Mouse (Mus musculus): ENCODE measurements at regions not wholly inside any gene's neighbourhood (a gene's known extent, or its start where the extent isn't known, plus 50 kb on each side); places are given as distances from the start of the nearest gene placed in this dataset.

DNA sequence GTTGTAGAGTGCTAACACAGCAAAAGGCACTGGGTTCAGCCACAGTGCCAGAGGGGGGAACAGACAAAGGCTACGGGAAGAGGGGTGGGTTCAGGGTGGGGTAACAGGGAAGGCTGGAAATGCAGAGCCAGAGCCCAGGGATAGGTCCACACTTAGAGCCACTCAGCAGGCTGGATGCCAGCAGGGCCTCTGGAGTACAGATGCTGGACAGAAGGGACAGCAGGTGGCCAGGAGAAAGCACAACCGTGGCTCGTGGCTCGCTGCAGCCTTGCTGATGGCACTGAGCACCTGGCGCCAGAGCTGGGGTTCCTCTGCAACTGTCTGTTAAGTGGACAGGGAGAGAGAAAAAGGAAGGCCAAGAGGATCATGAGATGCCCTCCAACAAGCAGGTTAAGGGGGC lies 174.2 kb downstream of the Mroh4 start:
- no peak overlapping the region for H3K27ac ChIP-seq (replicated peaks; ENCODE audit: low read depth, low read length)
- no peak overlapping the region for H3K4me3 ChIP-seq (ENCODE audit: insufficient read depth, low read depth, low read length)
- H3K4me1 ChIP-seq (ENCODE audit: control insufficient read depth, insufficient read depth, insufficient read length, low read length) = no peaks in the 10 kb centered on the region; the same call in 1 of the 2 replicates

DNA sequence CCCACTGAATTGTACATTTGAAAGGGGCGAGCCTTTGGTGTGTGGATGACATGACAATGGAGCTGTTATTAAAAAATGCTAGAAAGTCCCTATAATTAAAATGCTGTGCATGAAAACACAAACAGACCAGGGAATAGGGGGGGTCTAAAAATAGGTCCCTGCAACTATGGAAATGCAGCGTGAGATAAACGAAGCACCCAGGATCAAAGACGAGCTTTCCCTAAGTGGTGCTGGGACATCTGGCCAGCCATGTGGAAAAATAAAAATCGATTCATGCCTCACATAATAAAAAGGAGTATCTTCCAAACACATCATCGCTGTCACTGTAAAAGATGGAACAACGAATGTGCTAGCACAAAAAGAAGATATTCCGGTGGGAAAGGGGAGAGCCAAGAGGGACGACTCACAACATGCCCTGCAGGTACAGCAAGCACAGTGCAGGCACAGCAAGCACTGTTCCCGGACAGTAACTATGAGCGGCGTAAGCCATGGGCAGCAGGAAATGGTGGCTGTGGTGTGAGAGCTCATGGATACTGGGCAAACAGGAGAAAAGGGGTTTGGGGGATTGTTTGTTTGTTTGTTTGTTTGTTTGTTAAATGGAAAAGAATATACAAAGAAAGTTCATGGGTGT lies 176.7 kb downstream of the Mroh4 start:
- no peak overlapping the region for H3K27ac ChIP-seq (replicated peaks; ENCODE audit: low read depth, low read length)
- no peak overlapping the region for H3K4me3 ChIP-seq (ENCODE audit: insufficient read depth, low read depth, low read length)
- H3K4me1 ChIP-seq (ENCODE audit: control insufficient read depth, insufficient read depth, insufficient read length, low read length) = peaks cover 3% of the 10 kb centered on the region

DNA sequence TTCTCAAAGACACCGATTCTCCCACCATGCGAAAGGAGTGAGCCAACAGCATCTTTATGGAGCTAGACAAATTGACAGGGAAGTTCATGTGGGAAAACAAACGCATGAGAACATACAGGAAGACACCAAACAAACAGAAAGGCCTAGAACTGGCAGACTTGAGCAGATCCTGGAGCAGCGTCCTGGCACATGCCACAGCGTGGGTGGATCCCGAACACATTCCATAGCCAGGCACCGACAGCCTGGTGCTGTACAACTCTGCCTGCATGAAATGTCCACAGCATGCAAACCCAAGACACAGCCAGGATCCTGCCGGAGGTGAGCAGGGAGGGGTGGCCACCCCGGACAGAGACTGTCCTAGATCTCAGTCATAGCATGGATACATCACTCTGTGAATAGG lies 177.2 kb downstream of the Mroh4 start:
- H3K27ac ChIP-seq (replicated peaks; ENCODE audit: low read depth, low read length) = no peak overlapping the region
- H3K4me1 ChIP-seq (ENCODE audit: control insufficient read depth, insufficient read depth, insufficient read length, low read length) = peaks cover 3% of the 10 kb centered on the region
- H3K4me3 ChIP-seq (ENCODE audit: insufficient read depth, low read depth, low read length) = no peak overlapping the region

DNA sequence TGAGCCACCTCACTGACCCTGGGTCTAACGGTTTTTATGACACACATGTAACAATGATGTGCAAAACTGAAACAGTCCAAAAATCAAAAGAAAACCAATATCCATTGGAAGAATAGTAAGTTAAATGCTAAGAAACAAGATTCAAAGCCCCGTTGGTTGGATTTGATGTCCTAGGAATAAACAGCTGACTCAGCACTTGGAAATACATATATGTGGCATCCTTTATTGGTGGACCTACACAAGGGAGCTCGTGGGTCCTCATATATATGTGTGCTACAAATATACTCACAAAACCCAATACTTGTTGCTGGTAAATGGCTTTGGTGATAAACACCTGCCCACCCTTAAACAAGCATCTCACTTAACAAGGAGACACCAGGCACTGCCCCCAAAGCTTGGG lies 178.2 kb downstream of the Mroh4 start:
- Histone ChIP-seq H3K4me3 (ENCODE audit: insufficient read depth, low read depth, low read length) (no peak overlapping the region), H3K4me1 (ENCODE audit: control insufficient read depth, insufficient read depth, insufficient read length, low read length) (peaks cover 3% of the 10 kb centered on the region), H3K27ac (replicated peaks; ENCODE audit: low read depth, low read length) (no peak overlapping the region)

DNA sequence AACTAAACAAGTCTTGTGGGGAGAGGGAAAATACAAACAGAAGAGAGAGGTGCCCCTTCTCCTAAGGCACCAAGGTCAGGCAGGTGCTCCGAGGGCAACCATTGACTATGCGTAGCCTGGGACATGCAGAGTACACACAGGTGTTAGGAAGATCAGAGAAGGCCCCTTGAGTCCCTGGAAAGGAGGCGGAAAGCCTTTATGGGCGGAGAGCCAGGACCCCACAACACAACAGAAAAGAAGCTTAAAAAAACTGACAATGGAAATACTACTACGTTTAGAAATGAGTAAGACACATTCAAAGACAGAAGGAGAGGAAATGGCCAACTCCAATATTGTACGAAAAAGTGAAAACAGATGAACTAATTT lies 179.5 kb downstream of the Mroh4 start:
- Histone ChIP-seq H3K4me1 (ENCODE audit: control insufficient read depth, insufficient read depth, insufficient read length, low read length) (peaks cover 3% of the 10 kb centered on the region), H3K4me3 (ENCODE audit: insufficient read depth, low read depth, low read length) (no peak overlapping the region), H3K27ac (replicated peaks; ENCODE audit: low read depth, low read length) (peak overlapping the region; percentile 75)

GRCm38 (mm10) chr15:74455921-74456674 lies 180.1 kb downstream of the Mroh4 start:
- H3K27ac ChIP-seq (replicated peaks; ENCODE audit: low read depth, low read length) = peak overlapping the region; percentile 75
- peaks cover 3% of the 10 kb centered on the region for H3K4me1 ChIP-seq (ENCODE audit: control insufficient read depth, insufficient read depth, insufficient read length, low read length)
- no peak overlapping the region for H3K4me3 ChIP-seq (ENCODE audit: insufficient read depth, low read depth, low read length)

DNA sequence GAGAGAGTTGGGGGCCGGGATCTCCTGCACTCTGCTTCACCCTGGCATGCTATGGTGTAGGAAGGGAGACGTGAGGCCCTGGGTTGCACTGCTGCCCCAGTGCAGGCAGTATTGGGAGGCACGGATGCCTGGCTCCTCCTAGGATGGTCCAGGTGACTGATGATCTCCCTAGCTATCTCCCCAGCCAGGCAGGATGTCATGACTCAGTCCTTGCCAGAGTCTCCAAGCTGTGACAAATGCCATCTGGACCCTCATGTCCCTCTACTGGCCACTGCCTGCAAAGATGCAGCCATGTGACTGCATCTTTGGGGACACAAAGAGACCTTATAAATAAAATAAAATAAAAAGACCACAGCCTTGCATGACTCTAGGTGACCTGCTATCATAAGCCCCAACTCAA lies 181.6 kb downstream of the Mroh4 start:
- peaks cover 3% of the 10 kb centered on the region for H3K4me1 ChIP-seq (ENCODE audit: control insufficient read depth, insufficient read depth, insufficient read length, low read length)
- H3K4me3 ChIP-seq (ENCODE audit: insufficient read depth, low read depth, low read length) = no peak overlapping the region
- H3K27ac ChIP-seq (replicated peaks; ENCODE audit: low read depth, low read length) = no peak overlapping the region

GRCm38 (mm10) chr15:74453810-74454209 lies 182.3 kb downstream of the Mroh4 start:
- Histone ChIP-seq H3K4me1 (ENCODE audit: control insufficient read depth, insufficient read depth, insufficient read length, low read length) (peaks cover 3% of the 10 kb centered on the region), H3K4me3 (ENCODE audit: insufficient read depth, low read depth, low read length) (no peak overlapping the region), H3K27ac (replicated peaks; ENCODE audit: low read depth, low read length) (no peak overlapping the region)

GRCm38 (mm10) chr15:74452426-74452825 lies 183.7 kb downstream of the Mroh4 start:
- Histone ChIP-seq H3K4me1 (ENCODE audit: control insufficient read depth, insufficient read depth, insufficient read length, low read length) (peaks cover 3% of the 10 kb centered on the region), H3K4me3 (ENCODE audit: insufficient read depth, low read depth, low read length) (no peak overlapping the region), H3K27ac (replicated peaks; ENCODE audit: low read depth, low read length) (no peak overlapping the region)

- no peaks in the 10 kb centered on the region for H3K4me1 ChIP-seq (ENCODE audit: control insufficient read depth, insufficient read depth, insufficient read length, low read length)
- H3K27ac ChIP-seq (replicated peaks; ENCODE audit: low read depth, low read length) = no peak overlapping the region
- H3K4me3 ChIP-seq (ENCODE audit: insufficient read depth, low read depth, low read length) = no peak overlapping the region
Measured at GRCm38 (mm10) chr15:74441889-74442288, 194.3 kb downstream of the Mroh4 start.

DNA sequence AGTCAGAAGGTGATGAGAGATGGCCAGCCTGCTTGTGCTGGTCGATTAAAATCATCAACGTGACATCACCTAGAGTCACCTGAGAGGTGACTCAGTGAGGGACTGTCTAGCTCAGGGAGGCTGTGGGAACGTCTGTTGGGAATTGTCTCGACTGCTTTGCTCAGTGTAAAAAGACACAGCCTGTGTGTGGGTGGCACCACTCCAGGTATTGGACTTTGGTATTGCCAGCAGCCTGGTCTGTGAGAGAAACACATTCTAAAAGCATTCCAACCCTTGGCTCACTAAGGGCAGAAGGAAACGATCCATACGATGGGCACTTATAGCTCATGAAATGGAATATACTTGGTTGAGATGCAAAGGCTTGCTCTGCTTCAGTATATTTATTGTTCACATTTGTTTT lies 209.2 kb downstream of the Mroh4 start:
- no peaks in the 10 kb centered on the region for H3K4me1 ChIP-seq (ENCODE audit: control insufficient read depth, insufficient read depth, insufficient read length, low read length)
- no peak overlapping the region for H3K27ac ChIP-seq (replicated peaks; ENCODE audit: low read depth, low read length)
- no peak overlapping the region for H3K4me3 ChIP-seq (ENCODE audit: insufficient read depth, low read depth, low read length)

GRCm38 (mm10) chr15:74423001-74423400 lies 213.2 kb downstream of the Mroh4 start:
- H3K27ac ChIP-seq (replicated peaks; ENCODE audit: low read depth, low read length) = no peak overlapping the region
- no peaks in the 10 kb centered on the region for H3K4me1 ChIP-seq (ENCODE audit: control insufficient read depth, insufficient read depth, insufficient read length, low read length)
- H3K4me3 ChIP-seq (ENCODE audit: insufficient read depth, low read depth, low read length) = no peak overlapping the region

DNA sequence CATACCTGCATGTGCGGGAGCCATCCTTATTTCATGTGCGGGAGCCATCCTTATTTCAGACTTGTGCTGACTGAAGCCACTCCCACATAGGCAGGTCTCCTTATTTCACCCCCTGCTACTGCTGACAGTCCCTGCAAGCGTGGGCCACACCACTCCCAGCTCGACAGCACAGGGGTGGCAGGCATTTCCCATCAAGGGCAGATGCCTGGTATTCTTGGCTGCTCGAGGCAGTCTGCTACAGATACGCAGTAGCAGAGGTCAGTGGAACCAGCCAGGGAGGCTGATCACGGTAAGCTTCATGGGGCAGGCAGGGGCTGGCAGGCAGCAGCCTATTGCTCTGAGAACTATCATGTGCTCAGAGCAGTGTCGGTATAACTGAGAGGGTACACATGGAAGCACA lies 215.6 kb downstream of the Mroh4 start:
- no peak overlapping the region for H3K4me3 ChIP-seq (ENCODE audit: insufficient read depth, low read depth, low read length)
- no peak overlapping the region for H3K27ac ChIP-seq (replicated peaks; ENCODE audit: low read depth, low read length)
- H3K4me1 ChIP-seq (ENCODE audit: control insufficient read depth, insufficient read depth, insufficient read length, low read length) = no peaks in the 10 kb centered on the region

- no peak overlapping the region for H3K27ac ChIP-seq (replicated peaks; ENCODE audit: low read depth, low read length)
- H3K4me1 ChIP-seq (ENCODE audit: control insufficient read depth, insufficient read depth, insufficient read length, low read length) = no peaks in the 10 kb centered on the region
- H3K4me3 ChIP-seq (ENCODE audit: insufficient read depth, low read depth, low read length) = no peak overlapping the region
Measured at GRCm38 (mm10) chr15:74418635-74419034, 217.5 kb downstream of the Mroh4 start.

- Histone ChIP-seq H3K4me3 (ENCODE audit: insufficient read depth, low read depth, low read length) (no peak overlapping the region), H3K4me1 (ENCODE audit: control insufficient read depth, insufficient read depth, insufficient read length, low read length) (no peaks in the 10 kb centered on the region), H3K27ac (replicated peaks; ENCODE audit: low read depth, low read length) (no peak overlapping the region)
Measured at GRCm38 (mm10) chr15:74413217-74413616, 222.9 kb downstream of the Mroh4 start.

DNA sequence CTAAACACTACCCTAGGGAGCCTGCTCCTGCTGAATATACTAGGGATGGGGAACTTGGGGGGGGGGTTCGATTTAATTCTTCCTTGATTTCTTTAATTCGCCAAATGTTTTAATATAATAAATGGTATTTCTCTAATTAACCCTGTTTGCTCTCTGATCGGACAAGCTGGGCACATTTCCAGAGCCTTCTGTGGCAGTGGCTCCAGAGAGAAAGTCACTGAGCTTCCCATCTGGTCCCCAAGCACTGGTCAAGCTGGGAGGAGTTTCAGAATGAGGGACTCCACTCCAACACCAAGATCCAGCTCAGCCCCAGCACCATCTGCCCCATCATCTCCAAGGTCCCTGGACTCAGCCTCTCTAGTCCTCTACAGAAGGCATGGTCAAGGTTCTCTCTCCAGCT lies 223.9 kb downstream of the Mroh4 start:
- Histone ChIP-seq H3K4me1 (ENCODE audit: control insufficient read depth, insufficient read depth, insufficient read length, low read length) (no peaks in the 10 kb centered on the region), H3K4me3 (ENCODE audit: insufficient read depth, low read depth, low read length) (no peak overlapping the region), H3K27ac (replicated peaks; ENCODE audit: low read depth, low read length) (no peak overlapping the region)
